Mouse (Mus musculus) stomach, postnatal 0 days (tissue): Measurements from ENCODE around the gene Gm15155.

Source experiments
- CTCF ChIP-seq: IDR thresholded peaks from 2 replicates; pipeline ENCODE4 v1.5.1; 2016; ENCODE audit warnings: antibody characterized with exemption, low read depth, mild to moderate bottlenecking, moderate library complexity
- EP300 ChIP-seq: optimal IDR thresholded peaks from 2 replicates; pipeline ENCODE3; 2016; ENCODE audit warnings: antibody characterized with exemption

DNA sequence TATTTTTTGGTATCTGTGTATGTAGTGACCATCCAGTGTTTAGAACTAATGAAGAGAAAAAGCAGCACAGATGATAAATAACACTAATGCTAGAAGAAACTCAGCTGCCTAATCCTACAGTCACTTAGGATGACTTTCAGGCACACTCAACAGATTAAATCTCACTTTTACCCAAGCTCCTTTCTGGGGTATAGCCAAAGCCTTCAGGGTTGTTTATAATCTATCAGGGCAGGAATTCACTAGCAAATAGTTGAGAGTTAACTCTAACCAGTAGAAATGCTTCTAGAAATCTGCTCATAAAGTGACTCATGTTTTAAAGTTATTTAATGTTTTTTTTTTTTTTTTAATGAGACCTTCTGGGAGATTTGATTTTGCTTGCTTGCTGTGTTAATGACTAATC is 44.8 kb upstream of the Gm15155 start:
- TF ChIP-seq CTCF (no peak), EP300 (no peak)
